Mouse (Mus musculus) liver, embryonic 18 days (tissue): ENCODE data around the gene Olfr1034. TPM values are rescaled to one million over a fixed set of nuclear protein-coding genes. Genes with fewer than 3 reads are reported as not detected.

ENCODE experiments used
- polyA plus RNA-seq: library from polyadenylated mRNA; depleted of rRNA; stranded (reverse); fragments of >200 nt; gene quantifications from 2 replicates; pipeline ENCODE4 v1.2.3, GENCODE M21; 2012; rRNA removed

Gene Olfr1034
- polyA plus RNA-seq = 0.94 and 1.0 TPM in 2 replicates

GRCm38 (mm10) chr2:86045561-86045960 is at the start of gene Olfr1034:
Gene Olfr1034, plus strand, starts transcription at chr2:86045861.

GRCm38 (mm10) chr2:86005240-86005639 is 40.4 kb upstream of the Olfr1034 start, which contains the start of gene Olfr1032:
Gene Olfr1032, plus strand, starts transcription at chr2:86005540.

GRCm38 (mm10) chr2:86020406-86020805 is 25.3 kb upstream of the Olfr1034 start, which contains the start of gene Olfr1033:
Gene Olfr1033, plus strand, starts transcription at chr2:86020633.

GRCm38 (mm10) chr2:86073692-86074091 is 28.0 kb downstream of the Olfr1034 start, which contains the start of gene Olfr1036:
Gene Olfr1036, plus strand, starts transcription at chr2:86073992.

GRCm38 (mm10) chr2:86087285-86087684 is 41.6 kb downstream of the Olfr1034 start, which contains the start of gene Olfr1037:
Gene Olfr1037, minus strand, starts transcription at chr2:86087385.

Other genes starting within 250 kb of the Olfr1034 start
- gene Olfr1016, start 243.3 kb upstream of the Olfr1034 start, polyA plus RNA-seq = not detected in 2 replicates
- gene Olfr1018, start 227.4 kb upstream of the Olfr1034 start, polyA plus RNA-seq = not detected in 2 replicates
- not detected in 2 replicates for gene Olfr1019, start 200.4 kb upstream of the Olfr1034 start, polyA plus RNA-seq
- gene Olfr1020, start 198.8 kb upstream of the Olfr1034 start, polyA plus RNA-seq = not detected in 2 replicates
- not detected in 2 replicates for gene Olfr1022, start 177.3 kb upstream of the Olfr1034 start, polyA plus RNA-seq
- not detected in 2 replicates for gene Olfr1023, start 160.2 kb upstream of the Olfr1034 start, polyA plus RNA-seq
- not detected in 2 replicates for gene Olfr1024, start 140.8 kb upstream of the Olfr1034 start, polyA plus RNA-seq
- gene Olfr1025-ps1, start 130.7 kb upstream of the Olfr1034 start, polyA plus RNA-seq = not detected in 2 replicates
- gene Olfr1026, start 124.3 kb upstream of the Olfr1034 start, polyA plus RNA-seq = not detected in 2 replicates
- gene Olfr1028, start 95.4 kb upstream of the Olfr1034 start, polyA plus RNA-seq = not detected in 2 replicates
- gene Olfr1029, start 72.0 kb upstream of the Olfr1034 start, polyA plus RNA-seq = not detected in 2 replicates
- not detected in 2 replicates for gene Olfr1030, start 66.6 kb upstream of the Olfr1034 start, polyA plus RNA-seq
- not detected in 2 replicates for gene Olfr1031, start 55.6 kb upstream of the Olfr1034 start, polyA plus RNA-seq
- gene Olfr1032, start 40.3 kb upstream of the Olfr1034 start, polyA plus RNA-seq = not detected in 2 replicates
- gene Olfr1033, start 25.2 kb upstream of the Olfr1034 start, polyA plus RNA-seq = 3.3 and 3.4 TPM in 2 replicates
- gene Olfr1036, start 28.1 kb downstream of the Olfr1034 start, polyA plus RNA-seq = not detected in 2 replicates
- gene Olfr1037, start 41.5 kb downstream of the Olfr1034 start, polyA plus RNA-seq = not detected in 2 replicates
- not detected in 2 replicates for gene Olfr1039, start 90.1 kb downstream of the Olfr1034 start, polyA plus RNA-seq
- gene Olfr1040, start 100.9 kb downstream of the Olfr1034 start, polyA plus RNA-seq = not detected in 2 replicates
- not detected in 2 replicates for gene Olfr1042, start 116.0 kb downstream of the Olfr1034 start, polyA plus RNA-seq
- gene Olfr1043, start 121.7 kb downstream of the Olfr1034 start, polyA plus RNA-seq = not detected in 2 replicates
- gene Olfr1044, start 132.0 kb downstream of the Olfr1034 start, polyA plus RNA-seq = not detected in 2 replicates
- not detected in 2 replicates for gene Olfr52, start 139.8 kb downstream of the Olfr1034 start, polyA plus RNA-seq
- gene Olfr1045, start 157.1 kb downstream of the Olfr1034 start, polyA plus RNA-seq = not detected in 2 replicates
- not detected in 2 replicates for gene Olfr1046, start 173.5 kb downstream of the Olfr1034 start, polyA plus RNA-seq
- gene Olfr1047, start 185.5 kb downstream of the Olfr1034 start, polyA plus RNA-seq = not detected in 2 replicates
- gene Olfr1048, start 194.4 kb downstream of the Olfr1034 start, polyA plus RNA-seq = not detected in 2 replicates
- gene Olfr1049, start 212.5 kb downstream of the Olfr1034 start, polyA plus RNA-seq = not detected in 2 replicates
- gene Olfr1051, start 233.2 kb downstream of the Olfr1034 start, polyA plus RNA-seq = not detected in 2 replicates
- gene Olfr1052, start 246.6 kb downstream of the Olfr1034 start, polyA plus RNA-seq = not detected in 2 replicates